Mouse (Mus musculus): ENCODE results near the gene Vmn1r103. TPM values are rescaled to one million over a fixed set of nuclear protein-coding genes. Genes with fewer than 3 reads are reported as not detected.
"Not testable (repeated sequence)": the region's sequence is repeated elsewhere in the genome, so short reads cannot be mapped to it uniquely, and the experiment has no call there.

Gene Vmn1r103
- not detected in 2 replicates for polyA plus RNA-seq (2016; fragmentation: Nextera tagmentation; extraction: Ambion mirVana)

GRCm38 (mm10) chr7:20510434-20510833 lies at the start of gene Vmn1r103:
Gene Vmn1r103 (minus strand): TSS chr7:20510534.
- not testable (repeated sequence) for H3K36me3 ChIP-seq; H3K4me1 ChIP-seq; H3K27ac ChIP-seq (replicated peaks); H3K4me3 ChIP-seq; DNase-seq (ENCODE audit: low spot score); H3K27me3 ChIP-seq (ENCODE audit: low read depth, poor library complexity, severe bottlenecking); H3K9me3 ChIP-seq (replicated peaks)
- WGBS: no CpG with 5 or more reads among the region's 3 CpGs

DNA sequence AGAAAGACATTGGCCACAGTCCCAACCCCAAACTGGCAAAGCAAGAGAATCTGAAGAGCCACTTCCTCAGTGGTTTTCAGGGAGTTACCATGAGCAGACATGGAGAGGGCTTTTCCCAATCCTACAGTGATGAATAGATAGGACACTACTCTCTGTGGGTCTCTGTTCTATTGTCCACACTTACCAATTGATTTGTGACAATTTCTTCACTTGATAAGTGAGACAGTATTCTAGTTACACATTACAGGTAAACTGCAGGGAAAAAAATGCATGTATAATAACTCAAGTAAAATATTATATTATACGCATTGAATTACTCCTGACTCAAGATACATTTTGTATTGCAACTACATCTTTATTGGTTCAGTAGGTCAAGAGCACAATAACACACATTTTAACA lies 35.3 kb upstream of the Vmn1r103 start, which contains the start of gene Gm5726:
Gene Gm5726 (minus strand): TSS at position 101 of the 400 bp plus-strand sequence.
- not testable (repeated sequence) for H3K4me1 ChIP-seq; DNase-seq (ENCODE audit: low spot score); H3K4me3 ChIP-seq; H3K27me3 ChIP-seq (ENCODE audit: low read depth, poor library complexity, severe bottlenecking); H3K27ac ChIP-seq (replicated peaks); H3K9me3 ChIP-seq (replicated peaks); H3K36me3 ChIP-seq
- no CpG with 5 or more reads among the region's 1 CpGs for WGBS

DNA sequence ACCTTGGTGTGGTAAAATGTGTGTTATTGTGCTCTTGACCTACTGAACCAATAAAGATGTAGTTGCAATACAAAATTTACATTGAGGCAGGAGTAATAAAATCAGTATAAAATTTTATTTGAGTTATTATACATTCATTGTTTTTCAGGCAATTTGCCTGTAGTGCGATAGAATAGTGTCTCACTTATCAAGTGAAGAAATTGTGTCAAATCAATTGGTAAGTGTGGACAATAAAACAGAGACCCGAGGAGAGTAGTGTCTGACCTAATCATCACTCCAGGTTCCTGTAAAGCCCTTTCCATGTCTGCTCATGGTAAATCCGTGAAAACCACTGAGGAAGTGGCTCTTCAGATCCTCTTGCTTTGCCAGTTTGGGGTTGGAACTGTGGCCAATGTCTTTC lies 23.2 kb upstream of the Vmn1r103 start, which contains the start of gene Vmn1r104:
Gene Vmn1r104 (plus strand): TSS at position 301 of the 400 bp plus-strand sequence.
- not testable (repeated sequence) for H3K27ac ChIP-seq (replicated peaks); DNase-seq (ENCODE audit: low spot score); H3K9me3 ChIP-seq (replicated peaks); H3K4me1 ChIP-seq; H3K4me3 ChIP-seq; H3K27me3 ChIP-seq (ENCODE audit: low read depth, poor library complexity, severe bottlenecking); H3K36me3 ChIP-seq
- WGBS: no CpG with 5 or more reads among the region's 3 CpGs

DNA sequence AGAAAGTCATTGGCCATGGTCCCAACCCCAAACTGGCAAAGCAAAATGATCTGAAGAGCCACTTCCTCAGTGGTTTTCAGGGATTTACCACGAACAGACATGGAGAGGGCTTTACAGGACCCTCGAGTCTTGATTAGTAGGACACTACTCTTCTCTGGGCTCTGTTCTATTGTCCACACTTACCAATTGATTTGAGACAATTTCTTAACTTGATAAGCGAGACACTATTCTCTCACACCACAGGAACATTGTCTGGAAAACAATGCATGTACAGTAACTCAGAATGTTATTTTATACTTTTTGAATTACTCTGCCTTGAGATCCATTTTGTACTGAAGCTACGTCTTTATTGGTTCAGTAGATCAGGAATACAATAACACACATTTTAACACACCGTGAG lies 35.5 kb downstream of the Vmn1r103 start, which contains the start of gene Gm10670:
Gene Gm10670 (minus strand): TSS at position 101 of the 400 bp plus-strand sequence.
- H3K36me3 ChIP-seq; H3K9me3 ChIP-seq (replicated peaks); H3K4me3 ChIP-seq; DNase-seq (ENCODE audit: low spot score); H3K4me1 ChIP-seq; H3K27me3 ChIP-seq (ENCODE audit: low read depth, poor library complexity, severe bottlenecking); H3K27ac ChIP-seq (replicated peaks): not testable (repeated sequence)
- no CpG with 5 or more reads among the region's 5 CpGs for WGBS

Other genes starting within 250 kb of the Vmn1r103 start
- gene Gm5890, start 247.7 kb downstream of the Vmn1r103 start, polyA plus RNA-seq (2016; fragmentation: Nextera tagmentation; extraction: Ambion mirVana): not detected in 2 replicates
- gene Gm4133, start 176.5 kb downstream of the Vmn1r103 start, polyA plus RNA-seq (2016; fragmentation: Nextera tagmentation; extraction: Ambion mirVana): not detected in 2 replicates
- not detected in 2 replicates for gene Gm5728, start 135.1 kb downstream of the Vmn1r103 start, polyA plus RNA-seq (2016; fragmentation: Nextera tagmentation; extraction: Ambion mirVana)
- gene Vmn1r100, start 92.6 kb downstream of the Vmn1r103 start, polyA plus RNA-seq (2016; fragmentation: Nextera tagmentation; extraction: Ambion mirVana): not detected in 2 replicates
- gene Vmn1r101, start 67.9 kb downstream of the Vmn1r103 start, polyA plus RNA-seq (2016; fragmentation: Nextera tagmentation; extraction: Ambion mirVana): not detected in 2 replicates
- gene Gm10670, start 35.6 kb downstream of the Vmn1r103 start, polyA plus RNA-seq (2016; fragmentation: Nextera tagmentation; extraction: Ambion mirVana): not detected in 2 replicates
- not detected in 2 replicates for gene Vmn1r104, start 23.3 kb upstream of the Vmn1r103 start, polyA plus RNA-seq (2016; fragmentation: Nextera tagmentation; extraction: Ambion mirVana)
- gene Gm5726, start 35.2 kb upstream of the Vmn1r103 start, polyA plus RNA-seq (2016; fragmentation: Nextera tagmentation; extraction: Ambion mirVana): not detected in 2 replicates
- gene Gm4141, start 65.7 kb upstream of the Vmn1r103 start, polyA plus RNA-seq (2016; fragmentation: Nextera tagmentation; extraction: Ambion mirVana): not detected in 2 replicates
- not detected in 2 replicates for gene Gm4513, start 88.5 kb upstream of the Vmn1r103 start, polyA plus RNA-seq (2016; fragmentation: Nextera tagmentation; extraction: Ambion mirVana)
- gene Vmn1r107, start 158.4 kb upstream of the Vmn1r103 start, polyA plus RNA-seq (2016; fragmentation: Nextera tagmentation; extraction: Ambion mirVana): not detected in 2 replicates
- not detected in 2 replicates for gene Vmn1r111, start 192.7 kb upstream of the Vmn1r103 start, polyA plus RNA-seq (2016; fragmentation: Nextera tagmentation; extraction: Ambion mirVana)
- gene Gm10668, start 220.1 kb upstream of the Vmn1r103 start, polyA plus RNA-seq (2016; fragmentation: Nextera tagmentation; extraction: Ambion mirVana): not detected in 2 replicates